Mouse (Mus musculus): ENCODE measurements around the gene Dalrd3.
"Not testable (repeated sequence)": the region's sequence is repeated elsewhere in the genome, so short reads cannot be mapped to it uniquely, and the experiment has no call there.

The Dalrd3 gene

DNA sequence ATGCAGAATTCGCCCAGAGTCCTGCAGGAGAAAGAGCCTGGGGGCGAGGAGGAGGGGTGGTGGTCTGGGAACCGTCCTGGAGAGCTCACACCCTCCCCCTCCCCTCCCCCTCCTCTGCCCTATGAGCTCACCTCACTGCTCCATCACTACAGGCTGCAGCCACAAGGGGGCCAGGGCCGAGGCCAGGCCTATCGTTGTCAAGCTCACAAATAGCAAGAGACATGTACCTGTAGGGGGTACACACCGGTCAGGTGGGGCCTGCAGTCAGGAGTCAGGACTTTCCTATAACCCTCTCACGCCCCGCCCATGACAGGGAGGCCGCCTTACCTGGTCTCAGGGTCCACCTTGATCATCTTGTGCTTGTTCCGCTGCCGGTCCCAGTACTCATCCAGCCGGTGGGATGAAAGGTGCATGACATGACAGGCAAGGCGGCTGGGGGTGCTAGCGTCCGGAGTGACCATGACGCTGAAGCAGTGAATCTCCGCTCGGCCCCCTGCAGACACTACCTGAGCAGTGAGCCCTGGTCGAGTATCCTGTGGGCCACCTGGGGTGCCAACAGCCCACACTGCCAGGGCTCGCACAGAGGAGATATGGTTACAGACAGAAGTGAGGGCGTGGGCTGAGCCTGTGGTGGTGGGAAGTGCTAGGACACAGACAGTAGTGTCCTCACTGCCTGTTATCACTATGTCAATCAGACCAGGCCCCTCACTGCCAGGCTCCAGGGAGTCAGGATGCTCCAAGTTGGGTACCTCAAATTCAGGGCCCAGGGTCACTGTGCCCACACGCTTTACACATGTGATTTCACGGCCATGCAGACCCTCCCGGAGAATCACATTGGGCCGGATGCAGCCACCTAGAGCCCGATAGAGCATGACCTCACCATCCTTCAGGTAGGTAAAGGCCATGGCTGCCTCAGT is 4.3 kb downstream of the Dalrd3 start:
- peak; percentile 75 for DNase-seq (ENCODE audit: inconsistent ontology term)

DNA sequence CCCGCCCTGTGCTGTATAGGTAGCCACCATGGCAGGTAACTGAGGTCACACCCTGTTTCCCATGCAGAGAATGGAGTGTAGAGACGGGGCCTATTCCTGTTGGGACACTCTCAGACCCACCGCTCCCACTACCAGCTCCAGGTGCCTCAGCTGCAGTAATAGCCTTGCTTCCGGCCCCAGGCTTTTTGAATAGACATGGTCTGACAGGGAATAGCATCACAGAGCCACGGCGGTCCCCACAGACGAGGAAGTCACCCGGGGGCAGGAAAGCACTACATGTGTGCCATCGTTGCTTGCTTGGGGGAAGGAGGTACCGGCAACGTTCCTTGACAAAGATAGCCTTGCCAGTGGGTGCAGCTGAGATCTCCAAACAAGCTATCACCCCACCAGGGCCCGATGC is 5.2 kb downstream of the Dalrd3 start:
- DNase-seq (ENCODE audit: inconsistent ontology term), result no peak

DNA sequence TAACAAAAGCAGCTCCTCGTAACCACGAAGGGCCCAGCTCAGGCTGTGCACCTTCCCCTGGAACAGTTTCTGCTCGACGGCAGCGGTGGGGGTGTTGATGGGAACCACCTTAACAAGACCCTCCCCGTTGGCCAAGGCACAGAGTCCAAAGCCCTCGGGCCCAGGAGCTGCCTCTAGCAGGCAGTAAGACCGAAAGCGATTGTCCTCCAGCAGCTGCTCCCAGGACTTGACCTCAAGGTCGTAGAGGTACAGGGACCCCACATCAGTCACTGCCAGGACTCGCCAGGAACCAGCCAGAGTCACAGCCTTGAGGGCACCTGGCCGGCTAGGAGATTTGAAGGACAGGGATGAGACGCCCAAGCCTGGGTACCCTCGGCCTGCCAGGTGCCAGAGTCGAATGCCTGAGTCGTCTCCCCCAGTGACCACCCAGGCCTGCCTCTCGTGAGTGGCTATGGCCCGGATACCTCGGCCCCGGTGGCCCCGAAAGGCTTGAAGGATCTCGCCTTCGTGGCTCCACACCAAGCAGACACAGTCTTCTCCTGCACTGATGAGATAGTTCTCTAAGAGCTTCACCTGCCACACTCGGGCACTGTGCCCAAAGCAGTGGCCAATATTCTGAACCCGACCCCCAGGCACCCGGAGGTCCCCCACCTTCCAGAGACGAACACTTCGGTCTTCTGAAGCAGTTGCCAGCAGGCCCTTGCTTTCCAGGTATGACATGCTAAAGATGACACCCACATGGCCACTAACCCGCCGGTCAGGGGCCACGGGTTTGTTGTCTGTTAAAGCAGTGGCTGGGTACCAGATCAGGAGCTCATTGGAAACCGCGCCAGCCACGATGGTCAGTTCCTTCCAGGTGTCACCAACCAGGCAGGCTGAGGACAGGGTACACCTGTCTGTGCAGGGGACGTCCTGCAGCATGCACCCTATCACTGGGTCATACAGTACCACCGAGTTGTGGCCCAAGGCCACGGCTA is 5.9 kb downstream of the Dalrd3 start:
- DNase-seq (ENCODE audit: inconsistent ontology term), result no peak

DNA sequence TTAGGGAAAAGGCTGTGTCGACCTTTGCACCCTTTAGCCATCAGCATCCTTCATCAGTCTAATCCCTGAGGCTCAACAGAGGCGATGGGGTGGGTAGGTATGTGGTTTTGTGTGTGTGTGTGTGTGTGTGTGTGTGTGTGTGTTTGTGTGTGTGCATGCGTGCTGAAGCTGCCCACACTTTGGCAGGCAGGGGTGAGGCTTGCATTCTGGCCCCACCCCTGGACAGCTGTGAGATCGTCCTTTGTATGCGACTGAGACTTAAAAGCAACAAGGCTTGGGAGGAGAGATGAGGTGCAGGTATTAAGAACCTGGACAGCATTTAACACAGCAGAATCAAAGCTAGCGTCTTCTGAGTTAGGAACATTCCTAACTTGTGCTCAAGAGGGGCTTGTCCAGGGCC is 7.3 kb downstream of the Dalrd3 start:
- DNase-seq (ENCODE audit: inconsistent ontology term), result no peak

DNA sequence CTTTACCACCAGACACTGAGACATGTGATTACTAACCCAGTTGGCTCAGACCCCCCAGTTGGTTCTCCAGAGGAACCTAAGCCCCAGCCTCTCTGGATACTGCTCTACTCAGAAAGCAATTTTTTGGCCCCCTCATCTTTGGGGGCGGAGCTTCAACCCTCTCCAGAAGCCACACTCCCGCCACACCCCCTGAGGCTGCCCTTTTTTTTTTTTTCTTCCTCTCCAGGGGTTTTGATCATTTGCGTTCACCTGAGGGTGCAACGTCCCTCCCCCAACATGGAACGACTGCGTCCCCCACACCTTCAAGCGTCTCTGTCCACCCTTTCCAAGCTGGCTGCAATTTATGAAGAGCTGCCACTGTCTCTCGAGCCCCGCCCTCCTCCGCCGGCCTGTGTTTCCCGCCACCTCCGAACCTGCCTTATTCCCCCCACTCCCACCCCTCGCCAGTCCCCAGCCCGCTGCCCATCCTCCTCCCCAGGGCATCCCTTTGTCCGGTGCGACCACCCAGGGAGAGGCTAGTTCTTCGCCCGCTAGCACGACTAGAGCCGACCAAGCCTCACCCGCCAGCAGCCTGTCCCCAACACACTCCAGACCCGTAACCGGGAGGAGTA is 8.4 kb downstream of the Dalrd3 start:
- DNase-seq (ENCODE audit: inconsistent ontology term), result peak; percentile 59

DNA sequence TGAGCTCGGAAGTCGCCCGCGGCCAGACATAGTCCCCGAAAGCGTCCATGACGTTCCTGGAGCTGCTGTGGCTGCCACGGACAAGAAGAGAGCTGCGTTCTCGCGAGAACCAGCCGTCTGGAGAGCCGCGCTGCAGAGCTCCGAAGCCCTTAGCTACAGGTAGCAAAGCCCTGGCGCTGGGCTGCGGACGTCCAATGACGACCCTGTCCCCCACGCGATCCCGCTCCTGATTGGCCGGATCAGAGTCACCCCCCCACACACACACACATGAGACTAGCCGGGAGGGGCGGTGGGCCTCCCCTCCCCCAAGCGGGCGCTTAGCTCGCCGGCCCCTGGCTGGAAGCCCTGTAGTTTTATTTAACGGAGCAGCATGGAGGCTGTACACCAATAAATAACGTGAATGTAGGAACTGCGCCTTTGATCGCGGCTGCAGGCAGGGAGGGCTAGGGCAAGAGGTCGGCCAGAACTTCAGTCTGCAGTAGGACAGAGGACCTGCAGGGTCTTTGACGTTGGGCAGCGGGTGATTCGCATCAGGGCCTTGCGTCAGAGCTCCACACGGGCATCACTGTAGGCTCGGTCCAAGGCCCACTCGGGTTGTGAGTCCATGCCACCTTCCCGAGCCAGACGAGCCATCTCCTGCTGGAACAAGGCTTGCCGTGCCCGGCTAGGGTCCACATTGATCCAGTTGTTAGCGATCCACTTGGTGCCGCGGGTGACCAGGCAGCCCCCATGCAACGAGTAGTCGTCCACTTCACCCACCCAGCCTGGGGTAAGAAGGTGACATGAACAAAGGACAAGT is 9.1 kb downstream of the Dalrd3 start, which contains the start of gene Wdr6:
Gene Wdr6, minus strand, starts transcription at position 195 of the 799 bp plus-strand sequence.
- DNase-seq (ENCODE audit: inconsistent ontology term), result peak; percentile 96

DNA sequence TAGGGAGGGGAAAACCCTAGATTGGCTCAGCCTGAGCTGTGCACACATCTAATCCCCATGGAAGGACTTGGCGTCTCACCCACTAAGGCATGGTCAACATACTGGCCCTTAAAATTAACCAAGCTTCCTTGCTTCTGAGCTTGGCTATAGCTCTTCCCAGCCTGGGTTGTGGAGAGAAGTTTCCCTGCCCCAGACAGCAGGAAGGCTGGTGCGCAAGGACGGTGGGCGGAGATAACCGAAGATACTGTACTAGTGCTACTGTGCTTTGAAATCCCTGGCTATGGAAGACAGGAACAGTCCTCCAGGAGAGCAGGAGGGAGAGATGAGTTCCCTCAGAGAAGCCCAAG is 9.6 kb downstream of the Dalrd3 start:
- no peak for DNase-seq (ENCODE audit: inconsistent ontology term)

DNA sequence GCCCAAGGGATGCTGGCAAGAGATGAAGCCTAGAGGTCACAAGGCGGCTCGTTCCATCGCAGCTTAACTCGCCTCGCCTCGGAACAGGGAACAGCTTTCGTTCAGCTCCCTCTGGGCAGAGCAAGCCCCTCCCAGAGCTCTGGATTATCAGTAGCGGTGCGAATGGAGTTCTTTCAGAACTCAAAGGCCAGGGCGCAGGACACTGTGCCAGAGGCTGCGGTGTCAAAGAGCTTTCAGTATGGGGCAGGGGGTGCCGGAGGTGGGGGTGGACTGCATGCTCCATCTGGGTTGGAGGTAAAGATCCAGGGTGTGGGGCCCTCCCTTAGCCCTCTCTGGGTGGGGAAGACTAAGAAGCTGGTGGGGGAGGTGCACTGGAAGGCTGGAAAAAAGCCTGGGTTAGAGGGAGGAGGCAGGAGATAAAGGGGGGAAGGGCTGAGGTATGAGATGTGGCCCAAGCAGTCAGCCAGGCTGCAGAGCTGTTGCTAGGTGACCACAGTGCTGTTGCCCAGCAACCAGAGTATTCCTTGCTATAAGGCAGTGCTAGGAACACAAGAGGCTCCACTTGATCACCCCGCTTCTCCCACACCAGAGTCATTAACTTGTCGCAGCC is 18.0 kb downstream of the Dalrd3 start:
- peak; percentile 73 for DNase-seq (ENCODE audit: inconsistent ontology term)

DNA sequence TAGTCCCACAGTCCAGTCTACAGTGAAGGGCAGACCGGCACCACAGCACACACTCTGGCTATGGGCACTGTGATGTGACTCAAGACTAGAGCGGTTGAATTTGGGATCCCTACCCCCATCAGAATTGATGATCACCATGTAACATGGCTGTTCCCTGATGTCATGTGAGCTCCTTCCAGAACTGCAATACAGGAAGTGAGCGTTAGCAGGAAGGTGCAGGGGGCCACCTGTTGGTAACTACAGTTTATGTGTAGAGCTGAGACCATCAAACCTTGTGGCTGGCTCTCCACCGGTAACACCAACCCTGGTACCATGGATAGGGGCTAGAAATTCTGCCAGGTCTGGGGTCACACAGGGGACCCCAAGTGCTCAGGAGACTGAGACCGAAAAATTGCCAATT is 19.5 kb downstream of the Dalrd3 start:
- no peak for DNase-seq (ENCODE audit: inconsistent ontology term)

DNA sequence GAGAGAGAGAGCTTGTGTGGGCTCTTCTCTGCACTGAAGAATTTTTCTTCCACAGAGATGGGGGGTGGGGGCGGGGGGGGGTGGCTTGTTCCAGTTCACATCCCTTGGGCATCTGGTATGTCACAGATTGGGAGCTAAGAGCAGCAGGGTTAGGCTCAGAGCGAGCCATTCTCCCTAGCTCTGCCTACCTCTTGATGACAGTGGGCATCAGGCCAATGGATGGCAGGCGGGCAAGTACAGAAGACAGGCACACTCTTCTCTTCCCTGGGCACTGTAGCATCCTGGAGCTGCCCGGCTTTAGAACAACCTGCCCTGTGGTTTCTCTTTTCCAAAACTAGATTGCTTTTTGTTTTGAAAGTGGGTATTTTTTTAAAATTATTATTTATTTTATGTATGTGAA is 21.8 kb downstream of the Dalrd3 start:
- no peak for DNase-seq (ENCODE audit: inconsistent ontology term)

DNA sequence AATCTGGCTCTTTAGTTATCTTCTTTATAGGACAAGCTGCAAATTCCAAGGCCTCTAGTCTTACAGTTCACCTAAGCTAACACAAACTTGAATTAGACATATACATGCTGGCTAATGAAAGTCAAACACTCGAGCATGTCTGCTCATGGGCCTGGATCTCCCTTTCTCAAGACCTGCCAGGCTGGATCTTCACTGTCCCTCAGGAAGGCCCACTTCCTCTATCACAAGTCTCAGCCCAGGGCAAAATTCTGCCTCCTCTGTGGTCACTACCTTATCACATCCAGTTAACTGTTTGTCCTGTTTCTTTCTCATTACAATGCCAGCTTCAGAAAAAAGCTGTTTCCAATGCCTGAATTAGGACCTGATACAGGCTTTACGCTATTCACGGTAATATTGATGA is 24.7 kb downstream of the Dalrd3 start:
- no peak for DNase-seq (ENCODE audit: inconsistent ontology term)

DNA sequence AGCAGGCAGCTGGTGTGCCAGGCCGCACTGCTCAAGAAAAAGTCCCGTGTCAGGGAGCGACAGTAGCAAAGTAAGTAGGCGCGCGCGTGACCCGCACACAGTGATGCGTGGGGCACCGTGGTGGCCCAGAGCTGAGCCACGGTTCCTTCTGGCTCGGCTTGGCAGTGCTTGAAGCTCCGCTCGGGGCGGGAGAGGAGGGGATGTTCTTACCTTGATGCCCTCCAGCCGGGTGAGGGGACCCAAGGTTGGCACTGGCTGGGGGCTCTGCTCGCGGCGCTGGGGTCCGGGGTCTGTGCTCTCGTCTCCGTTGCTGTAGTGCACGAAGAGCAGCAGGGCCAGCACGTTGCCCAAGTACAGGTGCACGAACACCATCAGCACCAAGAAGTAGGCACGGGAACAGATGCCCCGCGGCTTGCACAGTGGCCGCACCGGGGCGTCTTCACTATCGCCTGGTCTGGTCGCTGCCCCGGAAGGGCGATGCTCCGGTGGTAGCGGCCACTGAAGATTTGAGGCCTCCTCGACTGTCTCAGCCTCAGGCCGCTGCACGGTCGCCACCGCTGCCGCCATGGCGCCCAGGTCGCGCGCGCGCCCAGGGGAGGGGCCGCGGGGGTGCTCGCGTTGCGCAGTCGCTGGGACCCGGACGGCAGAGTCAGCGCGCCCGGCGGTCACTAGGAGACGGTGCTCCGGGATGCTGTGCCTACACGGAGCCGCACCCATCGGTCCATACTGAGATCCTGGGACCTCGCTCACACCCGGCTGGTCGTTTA is 27.5 kb downstream of the Dalrd3 start, which contains the start of gene P4htm:
Gene P4htm, minus strand, starts transcription at position 670 of the 767 bp plus-strand sequence.
- peak; percentile 78 for DNase-seq (ENCODE audit: inconsistent ontology term)

DNA sequence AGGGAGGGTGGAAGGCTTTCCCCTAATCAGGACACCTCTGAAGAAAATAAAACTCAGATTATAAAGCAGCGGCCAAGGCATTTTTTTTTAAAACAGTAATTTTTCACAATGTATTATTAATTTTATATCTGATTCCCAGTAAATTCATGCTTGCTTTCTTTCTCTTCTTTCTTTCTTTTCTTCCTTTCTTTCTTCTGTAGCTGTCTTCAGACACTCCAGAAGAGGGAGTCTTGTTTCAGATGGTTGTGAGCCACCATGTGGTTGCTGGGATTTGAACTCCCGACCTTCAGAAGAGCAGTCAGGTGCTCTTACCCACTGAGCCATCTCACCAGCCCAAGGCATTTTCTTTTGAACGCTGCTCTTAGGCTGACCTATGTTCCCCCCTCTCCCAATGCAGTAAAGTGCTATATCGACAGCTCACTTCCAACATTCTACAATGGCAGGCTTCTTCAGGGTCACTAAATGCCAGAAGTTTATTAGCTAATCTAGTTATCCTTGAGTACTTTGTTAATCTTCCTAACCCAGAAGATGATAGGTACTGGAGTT is 29.4 kb downstream of the Dalrd3 start:
- DNase-seq (ENCODE audit: inconsistent ontology term), result peak; percentile 64

DNA sequence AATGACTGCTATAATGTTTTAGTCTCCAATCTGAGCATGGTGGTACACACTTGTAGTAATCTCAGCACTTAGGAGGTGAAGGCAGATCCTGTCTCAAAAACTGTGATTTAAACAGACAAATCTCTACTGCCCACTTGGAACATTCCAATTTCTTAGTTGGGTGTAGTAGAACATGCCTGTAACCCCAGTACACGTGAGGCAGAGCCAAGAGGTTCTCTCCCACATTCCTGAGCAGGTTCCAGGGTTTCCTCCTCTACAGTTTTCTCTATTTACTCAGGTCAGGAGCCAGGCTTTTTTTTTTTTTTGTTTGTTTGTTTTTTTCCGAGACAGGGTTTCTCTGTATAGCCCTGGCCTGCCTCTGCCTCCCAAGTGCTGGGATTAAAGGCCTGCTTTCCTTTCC is 30.3 kb downstream of the Dalrd3 start:
- no peak for DNase-seq (ENCODE audit: inconsistent ontology term)

DNA sequence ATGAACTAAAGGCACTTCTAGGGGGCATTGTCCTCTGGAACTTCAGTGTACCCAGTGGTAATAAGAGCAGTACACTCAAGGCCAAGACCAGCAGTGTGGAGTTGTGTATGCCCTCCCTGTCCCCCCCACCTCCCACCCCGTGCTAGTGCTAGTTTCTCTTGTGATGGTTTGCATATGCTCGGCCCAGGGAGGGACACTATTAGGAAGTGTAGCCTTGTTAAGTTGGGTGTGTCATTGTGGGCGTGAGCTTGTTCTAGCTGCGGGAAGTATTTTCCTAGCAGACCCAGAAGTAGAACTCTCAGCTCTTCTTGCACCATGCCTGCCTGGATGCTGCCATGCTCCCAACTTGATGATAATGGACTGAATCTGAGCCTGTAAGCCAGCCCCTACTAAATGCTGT is 32.3 kb downstream of the Dalrd3 start:
- no peak for DNase-seq (ENCODE audit: inconsistent ontology term)

DNA sequence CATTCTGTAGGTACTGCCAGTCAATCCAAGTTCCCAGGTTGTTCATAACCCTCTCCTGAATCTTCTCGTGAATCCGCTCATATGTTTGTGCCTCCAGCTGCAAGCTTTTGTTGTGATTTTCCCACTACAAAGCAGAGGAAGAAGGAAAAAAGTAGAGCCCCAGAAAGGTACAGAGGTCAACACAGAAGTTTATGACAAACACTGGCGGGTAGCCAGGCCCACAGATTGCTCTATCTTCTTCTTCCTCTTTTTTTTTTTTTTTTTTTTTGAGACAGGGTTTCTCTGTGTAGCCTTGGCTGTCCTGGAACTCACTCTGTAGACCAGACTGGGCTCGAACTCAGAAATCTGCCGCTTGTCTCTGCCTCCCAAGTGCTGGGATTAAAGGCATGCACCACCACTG is 38.2 kb downstream of the Dalrd3 start:
- not testable (repeated sequence) for DNase-seq (ENCODE audit: inconsistent ontology term)

DNA sequence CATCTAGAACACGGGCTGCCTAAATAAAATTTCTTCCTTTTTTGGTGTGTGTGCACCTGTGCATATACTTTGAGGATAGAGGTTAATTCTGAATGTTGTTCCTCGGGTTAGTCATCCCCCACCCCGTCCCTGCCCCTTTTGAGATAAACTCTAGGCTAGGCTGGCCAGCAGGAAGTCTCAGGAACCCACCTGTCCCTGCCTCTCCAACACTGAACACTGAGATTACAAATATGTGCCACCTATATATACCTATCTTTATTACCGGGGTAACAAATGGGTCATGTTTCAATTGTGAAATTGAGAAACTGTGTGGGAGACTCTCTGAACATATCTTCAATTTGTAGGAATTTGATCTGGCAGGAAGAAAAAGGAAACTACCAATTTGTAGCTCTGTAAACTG is 39.2 kb downstream of the Dalrd3 start:
- no peak for DNase-seq (ENCODE audit: inconsistent ontology term)

DNA sequence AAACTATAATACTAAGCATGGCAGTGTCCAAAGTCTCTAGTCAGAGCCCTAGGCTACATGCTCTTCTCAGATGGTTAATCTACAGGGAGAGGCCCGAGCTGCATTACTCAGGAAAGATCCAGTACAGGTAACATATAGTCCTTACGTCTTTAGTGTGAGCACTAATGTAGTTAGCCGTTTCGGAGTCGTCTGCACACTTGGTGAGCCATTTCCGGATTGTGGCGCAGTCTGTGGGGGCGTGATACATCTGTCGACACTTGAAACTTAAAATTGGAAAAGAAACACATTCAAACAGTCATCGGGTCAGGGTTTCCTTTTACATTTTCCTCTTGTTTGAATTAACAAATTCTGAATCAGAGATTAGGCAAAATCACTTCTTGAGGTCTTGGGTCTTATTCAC is 41.8 kb downstream of the Dalrd3 start:
- DNase-seq (ENCODE audit: inconsistent ontology term), result no peak

DNA sequence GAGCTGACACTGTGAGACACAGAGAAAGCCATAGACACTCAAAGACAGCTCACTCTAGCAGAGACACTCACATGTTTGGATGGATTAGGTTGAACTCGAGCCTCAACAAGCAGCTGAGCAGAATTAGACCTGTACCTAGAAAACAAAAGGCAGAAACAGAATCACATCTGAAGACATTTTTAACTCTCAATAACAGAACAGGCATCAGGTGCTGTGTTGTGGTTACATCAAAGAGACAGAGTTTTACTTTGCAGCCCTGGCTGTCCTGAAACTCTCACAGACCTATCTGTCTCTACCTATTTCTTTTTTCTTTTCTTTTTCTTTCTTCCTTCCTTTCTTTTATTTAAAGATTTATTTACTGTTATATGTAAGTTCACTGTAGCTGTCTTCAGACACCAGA is 47.6 kb downstream of the Dalrd3 start:
- no peak for DNase-seq (ENCODE audit: inconsistent ontology term)

All from Muller cell, postnatal 12 days (primary cell).